Mouse (Mus musculus) cerebellum, adult 9-10 months (tissue): ENCODE results near the gene Prickle1.

Source experiments
- DNase-seq: peaks from one replicate; pipeline ENCODE4 v3.0.0; 2022

Gene Prickle1

GRCm38 (mm10) chr15:93595746-93596145 lies at the start of gene Prickle1:
TSS of gene Prickle1 (minus strand) at chr15:93595891.
- DNase-seq = peak; percentile 79

GRCm38 (mm10) chr15:93640221-93640620 lies 44.5 kb upstream of the Prickle1 start:
- DNase-seq = no peak

GRCm38 (mm10) chr15:93636976-93637375 lies 41.3 kb upstream of the Prickle1 start:
- no peak for DNase-seq

DNA sequence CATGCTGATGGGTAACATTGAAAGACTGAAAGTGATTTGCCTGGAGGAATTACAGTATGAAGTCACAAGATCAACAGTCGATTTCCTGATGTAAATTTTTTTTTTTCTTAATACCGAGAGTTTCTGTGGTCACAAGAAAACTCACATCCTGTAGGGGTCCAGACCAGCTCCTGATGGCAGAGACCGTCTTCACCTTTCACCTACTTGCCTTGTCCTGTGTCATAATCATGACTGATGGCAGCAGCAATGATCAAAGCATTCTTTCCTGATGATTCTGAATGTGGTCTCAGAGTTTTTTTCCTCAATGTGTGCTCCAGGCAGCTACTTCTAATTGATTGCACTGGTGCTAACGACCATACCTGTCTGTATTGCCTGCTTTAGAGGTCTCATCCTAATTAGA lies 39.9 kb upstream of the Prickle1 start:
- no peak for DNase-seq

DNA sequence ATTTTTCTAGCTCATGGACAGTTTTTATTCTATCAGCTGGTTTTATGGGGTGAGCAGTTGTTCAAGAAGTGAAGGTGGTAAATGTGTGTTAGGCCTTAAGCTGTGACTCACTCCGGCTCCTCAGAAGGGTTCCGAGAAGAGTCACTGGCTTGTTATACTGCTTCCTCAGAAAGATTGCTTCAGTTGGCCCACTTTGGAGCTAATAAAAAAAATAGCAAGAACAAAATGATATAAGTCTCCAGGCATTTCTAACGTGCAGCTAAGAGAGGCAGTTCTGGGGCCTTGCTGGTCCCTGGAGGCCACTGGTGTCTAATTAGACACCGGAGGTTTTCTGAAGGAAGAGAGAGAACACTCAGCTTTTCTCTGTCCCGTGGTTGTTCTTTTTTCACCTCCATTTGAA lies 38.8 kb upstream of the Prickle1 start:
- DNase-seq = no peak

- no peak for DNase-seq
Observed at GRCm38 (mm10) chr15:93630001-93630541, 34.4 kb upstream of the Prickle1 start.

DNA sequence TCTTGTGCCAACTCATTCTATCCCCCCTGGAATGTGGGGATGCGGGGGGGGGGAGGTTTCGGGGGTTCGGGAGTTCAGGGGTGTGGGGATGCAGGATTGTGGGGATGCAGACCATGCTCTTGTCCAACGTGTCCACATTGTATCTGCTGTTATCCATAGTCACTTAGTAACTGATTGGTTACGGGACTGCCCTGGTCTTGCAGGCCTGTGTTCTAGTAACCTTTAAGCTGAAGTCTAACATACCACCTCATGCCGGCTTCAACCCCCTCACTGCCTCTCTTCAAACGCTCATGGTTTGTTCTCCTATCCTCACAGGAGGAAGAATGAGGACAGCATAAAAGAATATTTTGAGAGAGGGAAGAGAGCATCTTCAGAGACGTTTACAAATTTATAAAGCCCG lies 33.5 kb upstream of the Prickle1 start:
- no peak for DNase-seq

- DNase-seq = no peak
Observed at GRCm38 (mm10) chr15:93627836-93628797, 32.4 kb upstream of the Prickle1 start.

DNA sequence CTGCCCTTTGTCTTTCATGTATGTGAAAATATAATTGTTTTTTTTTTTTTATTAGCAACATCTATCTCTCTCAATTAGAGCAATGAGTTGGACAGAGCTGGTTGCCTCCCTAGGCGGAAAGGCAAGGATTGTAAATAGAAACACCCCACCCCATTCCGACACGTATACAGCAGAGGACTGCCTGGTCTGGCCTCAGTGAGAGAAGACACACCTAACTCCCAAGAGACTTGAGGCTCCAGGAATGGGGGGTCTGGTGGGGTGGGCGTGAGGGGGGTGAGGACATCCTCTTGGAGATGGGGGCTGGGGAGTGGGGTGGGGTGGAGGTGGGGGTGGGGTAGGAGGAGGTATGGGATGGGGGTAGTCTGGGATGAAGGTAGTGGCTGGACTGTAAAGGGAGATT lies 23.9 kb upstream of the Prickle1 start:
- DNase-seq = no peak

DNA sequence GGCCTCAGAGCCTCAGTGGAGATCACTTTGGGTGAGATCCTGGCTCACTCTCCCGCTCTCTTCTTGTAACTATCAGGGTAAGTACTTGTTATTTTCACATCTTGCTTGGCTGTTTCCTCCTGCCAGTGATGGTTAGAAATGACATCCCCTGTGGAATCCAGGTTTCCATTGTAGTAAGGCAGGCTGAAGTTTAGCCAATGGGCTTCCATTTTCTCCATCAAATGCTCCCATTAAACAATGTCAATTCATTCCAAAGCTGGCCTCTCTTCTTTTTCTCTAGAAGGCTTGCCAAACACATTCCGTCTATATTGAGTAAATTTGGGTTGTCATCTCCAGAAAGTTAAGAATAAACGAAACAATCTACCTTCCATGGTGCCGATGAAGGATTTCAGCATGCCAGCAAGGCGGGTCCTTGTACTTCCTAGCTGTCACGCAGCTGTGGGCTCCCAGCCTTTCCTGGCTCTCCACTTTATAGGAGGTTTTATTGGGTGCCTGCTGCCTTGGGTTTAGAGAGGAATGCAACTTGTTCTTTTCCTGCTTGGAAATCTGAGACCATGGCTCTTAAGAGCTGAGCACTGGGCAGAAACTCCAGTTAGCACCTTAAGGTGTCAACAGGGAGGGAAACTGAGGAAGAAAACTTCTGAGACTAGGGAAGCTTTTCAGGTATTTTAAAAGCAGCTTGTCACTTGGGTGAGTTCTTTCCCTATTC lies 22.9 kb upstream of the Prickle1 start:
- no peak for DNase-seq

GRCm38 (mm10) chr15:93616277-93616676 lies 20.6 kb upstream of the Prickle1 start:
- DNase-seq = no peak

DNA sequence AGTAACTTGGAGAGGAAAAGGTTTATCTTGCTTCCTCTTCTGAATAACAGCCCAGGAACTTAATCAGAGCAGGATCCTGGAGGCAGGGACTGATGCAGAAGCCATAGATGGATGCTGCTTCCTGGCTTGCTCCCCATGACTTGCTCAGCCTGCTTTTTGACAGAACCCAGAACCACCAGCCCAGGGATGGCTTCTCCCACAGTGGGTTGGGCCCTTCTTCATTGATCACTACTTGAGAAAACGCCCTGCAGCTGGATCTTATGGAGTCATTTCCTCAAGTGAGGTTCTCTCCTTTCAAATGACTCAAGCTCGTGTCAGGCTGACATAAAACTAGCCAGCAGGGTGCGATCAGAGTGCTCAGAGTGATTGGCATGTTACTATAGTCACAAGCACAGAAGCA lies 19.3 kb upstream of the Prickle1 start:
- no peak for DNase-seq

DNA sequence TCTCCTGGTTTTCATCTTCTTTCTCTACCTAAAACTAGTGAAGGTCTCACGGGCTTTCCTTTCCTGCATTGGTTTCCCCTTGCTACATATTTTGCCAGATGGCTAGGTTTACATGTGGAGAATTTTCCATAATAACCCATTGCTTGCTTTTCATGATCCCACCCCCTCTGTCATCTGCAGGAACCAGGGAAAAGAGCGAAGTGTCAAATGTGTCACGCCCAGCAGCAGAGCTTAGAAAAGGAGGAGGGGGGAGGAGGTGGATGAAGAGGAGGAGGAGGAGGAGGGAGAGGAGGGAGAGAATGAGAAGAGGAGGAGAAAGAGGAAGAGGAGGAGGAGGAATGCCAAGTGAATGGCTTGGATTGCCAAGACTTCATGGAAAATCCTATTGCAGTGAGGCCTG lies 17.9 kb upstream of the Prickle1 start:
- DNase-seq = no peak

- no peak for DNase-seq
Observed at GRCm38 (mm10) chr15:93611536-93612300, 16.0 kb upstream of the Prickle1 start.

DNA sequence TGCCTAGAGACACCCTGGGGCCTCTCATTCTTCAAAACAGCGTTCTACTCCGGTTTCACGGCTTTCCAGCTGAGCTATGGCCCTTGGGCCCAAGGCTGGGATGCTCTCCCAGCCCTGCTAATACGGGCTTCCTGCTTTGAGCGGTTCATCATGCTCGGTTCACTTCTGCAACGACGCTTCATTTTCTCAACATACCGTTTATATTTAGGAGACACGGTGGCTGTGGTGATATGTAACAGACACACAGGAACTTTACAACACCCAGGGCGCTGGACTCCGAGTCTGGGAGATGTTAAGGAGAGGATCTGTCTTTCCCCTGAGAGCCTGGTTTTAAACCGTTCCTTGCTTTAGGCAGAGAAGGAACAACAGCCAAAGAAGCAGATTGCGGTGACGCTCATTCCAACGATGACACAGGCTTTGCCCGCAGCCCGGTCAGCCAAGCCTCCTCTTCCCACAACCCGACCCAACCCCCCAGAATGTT lies 15.1 kb upstream of the Prickle1 start:
- no peak for DNase-seq

DNA sequence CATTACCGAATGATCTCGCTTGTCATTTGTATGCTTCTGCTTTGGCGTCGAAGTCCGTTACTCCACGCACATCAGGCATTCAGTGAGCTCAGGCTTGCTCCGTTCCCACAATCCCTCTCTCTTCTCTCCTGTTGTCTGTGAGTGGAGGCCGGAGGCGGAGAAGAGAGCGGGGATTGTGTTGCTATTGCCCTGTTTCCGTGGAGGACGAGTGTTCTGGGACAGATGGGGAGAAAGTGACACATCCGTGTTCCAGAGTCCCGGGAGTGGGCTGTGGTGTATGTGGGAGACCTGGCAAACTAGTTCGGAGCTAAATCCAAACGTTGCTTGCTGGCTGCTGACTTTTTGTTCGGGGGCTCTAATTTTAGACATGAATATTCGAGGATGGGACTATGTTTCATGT lies 14.6 kb upstream of the Prickle1 start:
- DNase-seq = no peak

DNA sequence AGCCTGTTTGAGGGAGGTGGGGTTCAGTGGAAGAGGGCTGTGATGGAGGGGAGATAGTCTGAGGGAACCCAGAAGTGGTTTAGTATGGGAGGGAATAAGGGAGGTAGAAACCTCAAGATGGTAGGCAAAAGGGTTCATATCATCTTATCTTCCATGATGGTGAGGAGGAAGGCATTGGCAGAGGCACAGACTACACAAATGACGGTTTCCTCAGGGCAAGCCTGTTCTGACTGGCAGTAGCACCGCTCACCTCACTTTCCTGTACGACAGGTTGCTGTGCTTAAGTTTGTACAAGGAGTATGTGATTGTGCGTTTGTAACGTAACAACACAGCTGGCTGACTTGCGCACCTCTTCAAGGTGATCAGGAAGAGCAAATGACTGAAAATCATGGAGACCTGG lies 7.2 kb upstream of the Prickle1 start:
- no peak for DNase-seq

- DNase-seq = no peak
Observed at GRCm38 (mm10) chr15:93601461-93602015, 5.8 kb upstream of the Prickle1 start.

- no peak for DNase-seq
Observed at GRCm38 (mm10) chr15:93596991-93597390, 1.3 kb upstream of the Prickle1 start.

DNA sequence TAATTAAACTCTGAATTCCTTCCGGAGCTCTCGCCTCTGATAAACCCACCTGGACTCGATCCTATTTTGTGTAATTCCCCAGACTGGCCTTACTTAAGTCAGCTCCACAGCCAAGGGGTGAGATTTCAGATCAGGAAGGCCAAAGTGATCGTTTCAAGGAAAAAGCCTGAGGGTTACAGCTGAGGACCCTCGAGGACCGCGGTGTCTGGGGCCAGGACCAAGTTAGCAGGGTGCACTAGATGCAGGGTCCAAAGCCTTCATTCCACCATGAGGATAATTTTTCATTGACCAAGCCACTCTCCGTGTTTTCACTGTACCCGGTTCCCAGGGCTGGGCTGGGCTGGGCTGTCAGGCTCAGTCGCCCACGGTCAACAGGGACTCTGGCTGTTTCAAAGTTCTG lies 594 bp upstream of the Prickle1 start:
- peak; percentile 69 for DNase-seq

DNA sequence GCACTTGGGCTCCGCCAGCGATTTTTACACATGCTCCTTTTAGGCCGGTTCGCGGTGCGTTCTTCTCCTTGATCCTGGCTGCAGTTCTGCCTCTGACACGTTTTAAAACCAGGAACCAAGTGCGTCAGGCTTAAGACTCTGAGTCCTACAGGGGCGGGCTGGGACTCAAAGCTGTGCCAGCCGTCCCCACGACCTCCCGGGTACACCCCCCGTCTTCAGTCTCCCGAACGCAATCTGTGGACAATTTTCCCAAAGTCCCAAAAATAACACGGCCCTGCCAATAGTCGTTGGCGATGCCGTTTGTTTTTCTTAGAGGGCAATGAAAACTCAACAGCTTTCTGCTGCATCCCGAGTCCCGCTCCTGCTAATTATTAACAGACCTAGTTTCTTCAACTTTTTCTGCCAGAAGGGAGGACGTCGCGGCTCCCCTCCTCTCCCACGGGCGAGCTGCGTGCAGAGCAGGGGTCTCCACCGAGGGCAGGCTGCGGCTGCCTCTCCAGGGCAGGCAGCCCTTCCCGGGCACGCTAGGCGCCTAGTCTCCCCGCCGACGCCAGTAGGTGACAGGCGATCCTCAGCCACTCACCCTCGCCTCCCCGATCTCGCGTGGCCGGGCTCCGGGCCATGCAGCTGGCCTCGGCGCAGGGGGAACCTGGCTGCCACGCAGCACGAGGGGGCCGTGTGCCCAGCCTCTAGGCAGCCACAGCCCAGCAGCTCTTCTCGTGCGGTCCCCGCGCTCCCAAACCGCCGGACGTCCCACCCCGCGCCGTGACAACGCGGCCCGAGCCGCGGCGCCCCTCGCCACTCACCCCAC lies 598 bp downstream of the Prickle1 start:
- peak; percentile 45 for DNase-seq
